Mouse (Mus musculus): ENCODE measurements around the gene Aspg.

DNA sequence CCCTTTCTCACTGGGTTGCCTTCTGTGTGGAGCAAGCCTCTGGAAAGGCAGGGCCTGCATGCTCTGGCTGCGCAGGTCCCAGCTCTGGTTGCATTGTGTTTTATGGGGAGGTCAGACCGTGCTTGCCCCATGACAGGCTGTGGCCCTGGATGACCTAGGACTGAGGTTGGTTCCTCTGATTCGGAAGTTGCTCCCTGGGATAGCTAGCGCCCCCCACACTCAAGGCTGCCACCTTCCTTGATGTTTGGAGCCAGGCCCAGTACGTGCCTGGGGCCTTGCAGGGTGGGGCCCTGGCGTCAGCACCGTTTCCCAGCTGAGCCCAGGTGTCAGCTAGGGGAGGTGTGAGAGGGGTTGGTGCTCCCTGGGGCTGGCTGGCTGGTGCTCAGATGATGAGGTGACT, 43.5 kb downstream of the Aspg start:
- TF ChIP-seq CTCF (IDR thresholded peaks at IDR 0.05; ENCODE audit: borderline replicate concordance, insufficient read depth, low read depth, low read length) (no peak), POLR2A (IDR thresholded peaks at IDR 0.05; ENCODE audit: borderline replicate concordance, insufficient read depth, low read length) (no peak)
